Mouse (Mus musculus): ENCODE data around the gene Dbp. TPM values are rescaled to one million over a fixed set of nuclear protein-coding genes. Genes with fewer than 3 reads are reported as not detected.

Dbp gene
- polyA plus RNA-seq, 1 experiment from 2014 or later: 3.2 TPM

DNA sequence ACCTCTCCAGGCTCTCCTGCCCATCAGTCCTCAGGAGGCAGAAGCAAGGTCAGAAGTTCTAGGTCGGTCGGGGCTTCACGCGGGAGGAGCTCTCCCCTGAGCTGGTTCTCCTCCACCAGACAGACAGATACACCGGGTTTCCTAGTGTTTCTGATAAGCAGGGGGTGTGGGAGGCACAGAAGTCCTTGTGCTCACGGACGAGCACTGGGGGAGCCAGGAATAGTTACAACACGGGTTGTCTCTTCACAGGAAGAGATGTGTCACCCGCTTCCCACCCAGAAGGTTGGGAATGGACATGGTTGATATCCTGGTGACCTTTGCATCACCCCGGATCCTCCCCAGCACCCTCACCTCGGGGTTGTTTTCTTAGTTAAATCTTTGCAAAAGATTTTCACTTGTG, 15.1 kb upstream of the Dbp start:
- H3K4me1 ChIP-seq (ENCODE audit: control insufficient read depth, insufficient read depth, low read depth, low read length): no peaks in the 10 kb centered on the region; the same call in 1 of the 2 replicates
- H3K4me2 ChIP-seq (ENCODE audit: low read length): no peak overlapping the region
- ATAC-seq: no peak
- H3K9ac ChIP-seq (ENCODE audit: low read depth, low read length): no peak overlapping the region
- 80% methylated on average over 11 of the region's 11 CpGs for WGBS
- H3K4me3 ChIP-seq (ENCODE audit: low read length): no peak overlapping the region
- H3K27me3 ChIP-seq (replicated peaks; ENCODE audit: control insufficient read depth, insufficient read depth, low read length): no peaks in the 10 kb centered on the region
- no peaks in the 10 kb centered on the region for H3K36me3 ChIP-seq (ENCODE audit: control insufficient read depth, insufficient read depth, low read length)
- H3K27ac ChIP-seq (ENCODE audit: low read depth, low read length): no peak overlapping the region
- no peaks in the 10 kb centered on the region for H3K9me3 ChIP-seq (ENCODE audit: control insufficient read depth, low read length)

DNA sequence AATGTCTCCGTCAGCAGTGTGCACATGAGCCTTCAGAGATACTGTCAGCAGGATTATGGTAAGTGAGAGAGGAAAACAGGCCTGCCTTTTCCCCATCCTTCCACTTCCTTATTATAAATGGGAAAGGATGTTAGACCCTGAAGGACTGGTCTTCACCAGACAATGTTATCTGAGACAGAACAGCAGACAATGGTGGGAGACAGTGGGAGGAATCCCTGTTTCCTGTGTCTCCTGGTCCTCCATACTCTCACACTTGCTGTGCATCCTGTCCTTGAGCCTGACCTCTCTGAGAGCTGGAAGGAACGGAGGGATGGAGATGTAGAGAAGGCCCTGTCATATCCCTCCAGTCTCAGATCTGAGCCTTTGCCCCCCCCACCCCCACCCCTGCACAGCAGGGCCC, 12.5 kb upstream of the Dbp start:
- WGBS: 79% methylated on average over 2 of the region's 2 CpGs
- H3K27ac ChIP-seq (ENCODE audit: low read depth, low read length): no peak overlapping the region
- H3K36me3 ChIP-seq (ENCODE audit: control insufficient read depth, insufficient read depth, low read length): no peaks in the 10 kb centered on the region

DNA sequence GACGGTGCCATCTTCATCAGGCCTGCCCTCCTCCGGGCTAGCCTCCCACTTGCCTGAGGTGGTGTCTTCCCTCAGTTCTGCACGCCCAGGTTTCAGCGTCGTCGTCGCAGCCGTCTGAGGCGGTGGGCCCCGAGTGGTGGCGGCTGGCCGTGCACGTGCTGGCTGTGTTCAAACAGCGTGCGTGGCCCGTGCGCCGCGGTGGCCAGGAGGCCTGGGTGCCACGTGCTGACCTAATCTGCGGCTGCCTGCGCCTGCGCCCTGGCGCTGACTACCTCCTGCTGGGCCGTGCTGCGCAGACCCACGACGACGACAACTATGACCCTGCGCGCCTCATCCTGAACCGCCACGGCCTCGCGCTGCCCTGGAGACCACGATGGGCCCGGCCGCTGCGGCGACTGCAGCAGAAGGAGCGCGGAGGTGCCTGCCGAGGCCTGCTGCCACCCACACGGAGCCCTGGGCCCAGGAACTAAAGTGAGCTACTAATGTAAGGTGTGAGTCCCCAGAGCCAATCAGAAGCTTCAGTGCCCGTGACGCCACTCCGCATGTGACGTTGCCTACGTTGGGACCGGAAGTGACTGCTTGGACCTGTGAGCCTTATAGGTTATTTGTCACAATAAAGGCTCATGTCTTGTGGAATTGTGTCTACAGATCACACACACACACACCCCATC, 10.8 kb upstream of the Dbp start, which contains the start of gene Sec1:
Sec1 (minus strand) TSS at position 482 of the 671 bp plus-strand sequence.
- ATAC-seq: no peak
- 86% methylated on average over 50 of the region's 50 CpGs for WGBS
- H3K9ac ChIP-seq (ENCODE audit: low read depth, low read length): no peak within 1 kb of the TSS

More for the DNA sequence above, 12.5 kb upstream of the Dbp start:
- Histone ChIP-seq H3K4me2 (ENCODE audit: low read length) (no peak overlapping the region), H3K4me1 (ENCODE audit: control insufficient read depth, insufficient read depth, low read depth, low read length) (no peaks in the 10 kb centered on the region), H3K9me3 (ENCODE audit: control insufficient read depth, low read length) (no peaks in the 10 kb centered on the region), H3K27me3 (replicated peaks; ENCODE audit: control insufficient read depth, insufficient read depth, low read length) (no peaks in the 10 kb centered on the region), H3K9ac (ENCODE audit: low read depth, low read length) (no peak overlapping the region), H3K4me3 (ENCODE audit: low read length) (no peak overlapping the region)
- no peak for ATAC-seq

DNA sequence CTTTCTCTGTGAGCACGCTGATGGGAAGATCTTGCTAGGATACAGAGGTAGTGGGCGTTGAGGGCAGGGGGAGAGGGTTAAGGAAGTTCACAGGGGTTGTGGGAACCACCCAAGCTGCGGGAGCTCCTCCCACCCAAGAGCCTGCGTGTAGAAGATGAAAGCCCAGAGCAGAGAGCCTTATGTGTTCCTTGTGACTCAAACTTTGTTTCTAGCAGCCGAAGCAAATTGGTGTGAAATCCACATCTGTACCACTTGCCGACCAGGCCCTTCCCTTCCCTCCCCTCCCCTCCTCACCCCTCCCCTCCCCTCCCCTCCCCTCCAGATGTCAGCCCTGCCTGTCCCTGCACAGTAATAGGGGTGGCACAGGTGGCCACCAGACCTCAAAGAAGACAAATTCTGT, 9.8 kb upstream of the Dbp start:
- ATAC-seq: no peak
- Histone ChIP-seq H3K27me3 (replicated peaks; ENCODE audit: control insufficient read depth, insufficient read depth, low read length) (0 out of 2 replicates have a peak, but pooled peaks cover 2% of the 10 kb centered on the region), H3K4me2 (ENCODE audit: low read length) (no peak overlapping the region), H3K9ac (ENCODE audit: low read depth, low read length) (no peak overlapping the region), H3K9me3 (ENCODE audit: control insufficient read depth, low read length) (no peaks in the 10 kb centered on the region), H3K4me3 (ENCODE audit: low read length) (no peak overlapping the region), H3K36me3 (ENCODE audit: control insufficient read depth, insufficient read depth, low read length) (no peaks in the 10 kb centered on the region), H3K4me1 (ENCODE audit: control insufficient read depth, insufficient read depth, low read depth, low read length) (peaks cover 2% of the 10 kb centered on the region; the same call in 1 of the 2 replicates), H3K27ac (ENCODE audit: low read depth, low read length) (no peak overlapping the region)
- WGBS: 8% methylated on average over 6 of the region's 6 CpGs

More for the DNA sequence above, 10.8 kb upstream of the Dbp start, which contains the start of gene Sec1:
- H3K4me2 ChIP-seq (ENCODE audit: low read length): no peak within 1 kb of the TSS
- H3K27me3 ChIP-seq (replicated peaks; ENCODE audit: control insufficient read depth, insufficient read depth, low read length): 0 out of 2 replicates have a peak, but pooled peaks cover 2% of the 10 kb centered on the region
- no peak within 1 kb of the TSS for H3K27ac ChIP-seq (ENCODE audit: low read depth, low read length)
- H3K36me3 ChIP-seq (ENCODE audit: control insufficient read depth, insufficient read depth, low read length): no peaks in the 10 kb centered on the region
- H3K9me3 ChIP-seq (ENCODE audit: control insufficient read depth, low read length): no peaks in the 10 kb centered on the region
- H3K4me1 ChIP-seq (ENCODE audit: control insufficient read depth, insufficient read depth, low read depth, low read length): no peaks in the 10 kb centered on the region
- no peak within 1 kb of the TSS for H3K4me3 ChIP-seq (ENCODE audit: low read length)

DNA sequence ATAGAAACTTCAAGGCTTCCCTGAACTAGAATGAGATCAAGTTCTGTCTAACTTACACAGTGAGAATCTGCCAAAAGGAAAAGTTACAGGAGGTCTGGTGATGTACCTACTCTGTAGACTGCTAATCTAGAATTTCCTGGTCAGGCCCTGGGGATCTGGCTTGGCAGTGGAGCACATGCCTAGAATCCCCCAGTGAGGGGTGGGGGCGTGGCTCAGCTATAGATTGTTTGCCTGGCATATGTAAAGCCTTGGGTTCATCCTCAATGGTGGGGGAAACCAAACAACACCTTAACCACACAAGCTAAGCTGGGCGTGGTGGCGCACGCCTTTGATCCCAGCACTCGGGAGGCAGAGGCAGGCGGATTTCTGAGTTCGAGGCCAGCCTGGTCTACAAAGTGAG, 7.0 kb upstream of the Dbp start:
- H3K4me1 ChIP-seq (ENCODE audit: control insufficient read depth, insufficient read depth, low read depth, low read length): peaks cover 13% of the 10 kb centered on the region
- H3K4me3 ChIP-seq (ENCODE audit: low read length): no peak overlapping the region
- 0 out of 2 replicates have a peak, but pooled peaks cover 2% of the 10 kb centered on the region for H3K27me3 ChIP-seq (replicated peaks; ENCODE audit: control insufficient read depth, insufficient read depth, low read length)
- no peak overlapping the region for H3K27ac ChIP-seq (ENCODE audit: low read depth, low read length)
- 87% methylated on average over 7 of the region's 7 CpGs for WGBS
- H3K9ac ChIP-seq (ENCODE audit: low read depth, low read length): no peak overlapping the region
- H3K9me3 ChIP-seq (ENCODE audit: control insufficient read depth, low read length): no peaks in the 10 kb centered on the region
- ATAC-seq: no peak
- no peak overlapping the region for H3K4me2 ChIP-seq (ENCODE audit: low read length)
- no peaks in the 10 kb centered on the region for H3K36me3 ChIP-seq (ENCODE audit: control insufficient read depth, insufficient read depth, low read length)

DNA sequence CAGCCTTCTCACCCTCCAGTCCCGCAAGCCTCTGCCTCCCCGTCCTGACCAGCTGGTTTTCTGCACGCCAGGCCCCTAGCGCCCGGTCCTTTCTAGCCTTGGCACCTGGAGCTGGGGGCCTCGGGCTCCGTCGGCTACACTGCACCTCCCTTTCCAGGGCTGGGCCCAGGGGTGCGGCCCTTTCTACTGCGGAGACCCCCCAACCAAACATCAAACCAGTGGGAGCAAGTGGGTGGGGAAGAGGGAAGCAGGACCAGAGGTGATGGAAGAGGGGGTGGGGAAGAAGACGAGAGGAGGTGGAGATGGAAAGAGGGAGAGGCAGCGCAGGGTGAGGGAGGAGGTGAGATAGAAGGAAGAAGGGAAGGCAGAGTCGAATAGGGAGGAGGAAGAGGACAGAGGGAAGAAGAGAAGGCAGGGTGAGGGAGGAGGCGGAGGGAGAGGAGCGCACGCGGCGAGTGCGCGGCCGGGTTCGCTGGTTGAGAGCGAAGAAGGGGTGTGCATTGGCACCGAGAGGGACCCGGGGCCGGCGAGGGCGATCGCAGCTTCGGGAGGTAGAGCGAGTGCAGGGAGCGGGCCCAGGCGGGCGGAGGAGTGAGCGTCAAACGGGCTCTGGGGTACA, 5.3 kb upstream of the Dbp start, which contains the start of gene Car11:
Car11 (plus strand) TSS at position 321 of the 619 bp plus-strand sequence.
- peak within 1 kb of the TSS; percentile 85 for H3K27ac ChIP-seq (ENCODE audit: low read depth, low read length)
- H3K27me3 ChIP-seq (replicated peaks; ENCODE audit: control insufficient read depth, insufficient read depth, low read length): 0 out of 2 replicates have a peak, but pooled peaks cover 2% of the 10 kb centered on the region
- 1% methylated on average over 26 of the region's 36 CpGs for WGBS
- no peaks in the 10 kb centered on the region for H3K36me3 ChIP-seq (ENCODE audit: control insufficient read depth, insufficient read depth, low read length)
- peak within 1 kb of the TSS; percentile 62 for H3K4me2 ChIP-seq (ENCODE audit: low read length)
- H3K9ac ChIP-seq (ENCODE audit: low read depth, low read length): peak within 1 kb of the TSS; percentile 85
- H3K4me1 ChIP-seq (ENCODE audit: control insufficient read depth, insufficient read depth, low read depth, low read length): peaks cover 25% of the 10 kb centered on the region
- no peaks in the 10 kb centered on the region for H3K9me3 ChIP-seq (ENCODE audit: control insufficient read depth, low read length)
- ATAC-seq: peak; percentile 1; the same call in 1 of the 2 replicates
- H3K4me3 ChIP-seq (ENCODE audit: low read length): peak within 1 kb of the TSS; percentile 63

DNA sequence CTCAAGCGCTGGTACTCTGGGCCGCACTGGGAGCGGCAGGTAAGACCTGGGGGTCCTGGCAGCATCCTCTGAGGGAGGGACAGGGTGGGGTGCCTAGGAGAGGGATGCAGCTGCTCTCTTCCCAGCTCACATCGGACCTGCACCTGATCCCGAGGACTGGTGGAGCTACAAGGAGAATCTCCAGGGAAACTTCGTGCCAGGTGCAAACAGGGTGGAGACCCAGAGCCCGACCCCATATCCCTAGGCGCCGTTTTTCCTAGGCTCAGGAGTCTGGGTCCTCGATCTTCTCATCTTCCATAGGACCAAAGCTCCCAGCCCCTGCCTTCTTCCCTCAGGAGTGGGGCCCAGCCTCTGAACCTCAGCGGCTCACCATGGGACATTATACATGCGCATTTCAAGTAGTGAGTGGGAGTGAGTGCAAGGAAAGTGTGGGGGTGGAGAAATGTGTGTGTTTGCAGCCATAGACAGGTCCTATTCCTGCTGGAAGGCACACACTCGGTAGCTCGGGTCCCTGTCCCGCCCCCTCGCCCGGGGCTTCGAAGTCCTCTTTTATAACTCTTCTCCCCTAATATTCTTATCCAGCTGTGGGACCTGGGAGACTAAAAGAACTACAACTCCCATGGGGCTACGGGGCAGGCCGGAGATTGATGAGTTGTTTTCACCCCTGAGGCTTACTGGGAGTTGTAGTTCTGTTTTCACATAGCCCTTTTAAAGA, 4.4 kb upstream of the Dbp start:
- Histone ChIP-seq H3K9ac (ENCODE audit: low read depth, low read length) (peak overlapping the region; percentile 85), H3K27me3 (replicated peaks; ENCODE audit: control insufficient read depth, insufficient read depth, low read length) (0 out of 2 replicates have a peak, but pooled peaks cover 2% of the 10 kb centered on the region), H3K36me3 (ENCODE audit: control insufficient read depth, insufficient read depth, low read length) (no peaks in the 10 kb centered on the region), H3K4me1 (ENCODE audit: control insufficient read depth, insufficient read depth, low read depth, low read length) (peaks cover 29% of the 10 kb centered on the region), H3K4me2 (ENCODE audit: low read length) (peak overlapping the region; percentile 62), H3K27ac (ENCODE audit: low read depth, low read length) (peak overlapping the region; percentile 85), H3K9me3 (ENCODE audit: control insufficient read depth, low read length) (no peaks in the 10 kb centered on the region), H3K4me3 (ENCODE audit: low read length) (peak overlapping the region; percentile 63)
- ATAC-seq: no peak
- WGBS: under 1% methylated on average over 20 of the region's 20 CpGs

DNA sequence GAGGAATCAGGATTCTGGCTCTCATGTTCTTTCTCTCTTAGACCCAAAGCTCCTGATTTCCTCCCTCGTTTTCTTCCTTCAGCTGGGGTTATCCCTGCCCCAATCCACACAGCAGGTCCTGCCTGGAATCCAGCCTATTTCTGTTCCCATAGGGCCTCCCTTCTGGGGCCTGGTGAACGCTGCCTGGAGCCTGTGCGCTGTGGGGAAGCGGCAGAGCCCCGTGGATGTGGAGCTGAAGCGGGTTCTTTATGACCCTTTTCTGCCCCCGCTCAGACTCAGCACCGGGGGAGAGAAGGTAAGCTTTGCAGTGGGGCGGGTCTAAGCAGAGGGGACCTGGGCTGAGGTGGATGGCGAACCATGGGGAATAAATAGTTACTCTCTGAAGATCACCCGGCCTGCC, 3.8 kb upstream of the Dbp start:
- Histone ChIP-seq H3K4me3 (ENCODE audit: low read length) (peak overlapping the region; percentile 63), H3K9ac (ENCODE audit: low read depth, low read length) (peak overlapping the region; percentile 54), H3K27me3 (replicated peaks; ENCODE audit: control insufficient read depth, insufficient read depth, low read length) (0 out of 2 replicates have a peak, but pooled peaks cover 2% of the 10 kb centered on the region), H3K27ac (ENCODE audit: low read depth, low read length) (peak overlapping the region; percentile 85), H3K36me3 (ENCODE audit: control insufficient read depth, insufficient read depth, low read length) (no peaks in the 10 kb centered on the region), H3K9me3 (ENCODE audit: control insufficient read depth, low read length) (no peaks in the 10 kb centered on the region), H3K4me1 (ENCODE audit: control insufficient read depth, insufficient read depth, low read depth, low read length) (peaks cover 35% of the 10 kb centered on the region), H3K4me2 (ENCODE audit: low read length) (peak overlapping the region; percentile 62)
- no peak for ATAC-seq
- 30% methylated on average over 11 of the region's 11 CpGs for WGBS

DNA sequence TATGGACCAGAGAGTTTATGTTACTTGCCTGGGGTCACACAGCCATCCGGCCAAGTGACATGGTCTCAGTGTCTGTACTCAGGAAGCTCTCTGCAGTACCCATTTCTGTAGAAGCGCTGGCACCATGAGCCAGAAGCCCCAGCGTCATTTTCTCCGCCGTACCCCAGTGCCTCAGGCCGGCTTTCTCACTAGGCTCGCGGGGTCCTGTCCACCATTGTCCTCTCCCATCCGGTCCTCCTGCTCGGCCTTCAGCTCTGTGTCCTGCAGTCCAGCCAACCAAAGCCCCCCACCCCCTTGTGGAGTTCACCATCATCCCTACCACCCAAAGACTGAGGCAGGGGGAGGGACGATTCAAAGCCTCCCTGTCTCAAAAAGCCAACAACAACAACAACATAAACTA, 3.3 kb upstream of the Dbp start:
- no peak overlapping the region for H3K9ac ChIP-seq (ENCODE audit: low read depth, low read length)
- H3K4me1 ChIP-seq (ENCODE audit: control insufficient read depth, insufficient read depth, low read depth, low read length): peaks cover 40% of the 10 kb centered on the region
- peak overlapping the region; percentile 62 for H3K4me2 ChIP-seq (ENCODE audit: low read length)
- no peaks in the 10 kb centered on the region for H3K36me3 ChIP-seq (ENCODE audit: control insufficient read depth, insufficient read depth, low read length)
- no peak for ATAC-seq
- H3K4me3 ChIP-seq (ENCODE audit: low read length): no peak overlapping the region
- H3K27me3 ChIP-seq (replicated peaks; ENCODE audit: control insufficient read depth, insufficient read depth, low read length): 0 out of 2 replicates have a peak, but pooled peaks cover 2% of the 10 kb centered on the region
- H3K9me3 ChIP-seq (ENCODE audit: control insufficient read depth, low read length): no peaks in the 10 kb centered on the region
- WGBS: 85% methylated on average over 11 of the region's 11 CpGs
- H3K27ac ChIP-seq (ENCODE audit: low read depth, low read length): no peak overlapping the region
